Mouse (Mus musculus) CH12.LX (cell line): ENCODE data around the gene Oit3. TPM values are rescaled to one million over a fixed set of nuclear protein-coding genes. Genes with fewer than 3 reads are reported as not detected.

ENCODE experiments used
- DNase-seq: peaks from one replicate; pipeline ENCODE4 v3.0.0-alpha.2; 2013; ENCODE audit errors: extremely low read depth
- H3K27ac ChIP-seq: 2 replicates; pipeline ENCODE4 v1.5.1; 2012; ENCODE audit warnings: low read depth, mild to moderate bottlenecking, control low read depth, moderate library complexity; ENCODE audit not compliant: insufficient read depth
- H3K27me3 ChIP-seq: replicated peaks from 2 replicates; pipeline ENCODE3; 2012; ENCODE audit warnings: inconsistent platforms
- H3K36me3 ChIP-seq, 2 experiments: replicated peaks in 1 of 2; 2 replicates each; pipeline versions ENCODE3 to v1.6.1; 2012; ENCODE audit warnings: inconsistent platforms in 1 of 2, low read length in 1 of 2, mild to moderate bottlenecking in 1 of 2, mixed read lengths in 1 of 2, moderate library complexity in 1 of 2; ENCODE audit not compliant: control insufficient read depth in 1 of 2, insufficient read depth in 1 of 2
- H3K4me1 ChIP-seq, 2 experiments: 2 replicates each; pipeline ENCODE4 v1.6.1; 2012; ENCODE audit warnings: inconsistent platforms in 1 of 2, moderate library complexity in 1 of 2; ENCODE audit not compliant: insufficient read depth in 2 of 2, control insufficient read depth in 1 of 2
- H3K4me2 ChIP-seq: 2 replicates; pipeline ENCODE4 v1.6.1; 2012; ENCODE audit warnings: low read depth, mild to moderate bottlenecking, control low read depth; ENCODE audit not compliant: poor library complexity, insufficient read depth, severe bottlenecking
- H3K4me3 ChIP-seq, 3 experiments: fragments of 150-350 bp in 1 of 3; sonication (generic) in 1 of 3; replicated peaks in 1 of 3; 2 replicates each; pipeline versions ENCODE3 to v1.5.1; 2011 to 2012; ENCODE audit warnings: low read depth in 2 of 3, low read length in 2 of 3, mild to moderate bottlenecking in 2 of 3, moderate library complexity in 2 of 3, control low read depth in 1 of 3, improper control_type of control experiment in 1 of 3, inconsistent platforms in 1 of 3, mixed read lengths in 1 of 3; ENCODE audit not compliant: poor library complexity in 1 of 3
- H3K79me2 ChIP-seq: replicated peaks from 2 replicates; pipeline ENCODE4 v1.6.1; 2012; ENCODE audit warnings: mild to moderate bottlenecking, moderate library complexity; ENCODE audit not compliant: control insufficient read depth, poor library complexity, insufficient read depth, severe bottlenecking; ENCODE audit errors: extremely low read depth
- H3K9ac ChIP-seq: 2 replicates; pipeline ENCODE4 v1.6.1; 2012; ENCODE audit warnings: low read depth, mild to moderate bottlenecking, control low read depth, moderate library complexity; ENCODE audit not compliant: insufficient read depth
- H3K9me3 ChIP-seq: replicated peaks from 2 replicates; pipeline ENCODE3; 2012; ENCODE audit warnings: low read length, inconsistent platforms, mixed read lengths
- BHLHE40 ChIP-seq: IDR thresholded peaks from 2 replicates; pipeline ENCODE4 v1.6.1; 2011; ENCODE audit warnings: mild to moderate bottlenecking, low read depth, low read length, improper control_type of control experiment
- CHD1 ChIP-seq: IDR thresholded peaks from 2 replicates; pipeline ENCODE4 v1.6.1; 2012; ENCODE audit warnings: low read depth, low read length, improper control_type of control experiment, inconsistent platforms
- CTCF ChIP-seq, 2 experiments: IDR thresholded peaks in 1 of 2; conservative IDR thresholded peaks in 1 of 2; 2 replicates each; pipeline ENCODE4 v1.5.1; 2011 to 2012; ENCODE audit warnings: low read depth in 2 of 2, low read length in 2 of 2, improper control_type of control experiment in 1 of 2, inconsistent platforms in 1 of 2, mild to moderate bottlenecking in 1 of 2, moderate library complexity in 1 of 2
- ELF1 ChIP-seq: IDR thresholded peaks from 2 replicates; pipeline ENCODE4 v1.6.1; 2014; ENCODE audit warnings: low read depth, mild to moderate bottlenecking, inconsistent platforms, low read length, improper control_type of control experiment
- EP300 ChIP-seq: IDR thresholded peaks from 2 replicates; pipeline ENCODE4 v1.6.1; 2011; ENCODE audit warnings: low read length, improper control_type of control experiment
- ETS1 ChIP-seq: conservative IDR thresholded peaks from 2 replicates; pipeline ENCODE4 v1.6.1; 2012; ENCODE audit warnings: low read depth, mild to moderate bottlenecking, inconsistent platforms, low read length, improper control_type of control experiment, moderate library complexity
- HCFC1 ChIP-seq: IDR thresholded peaks from 2 replicates; pipeline ENCODE4 v1.6.1; 2012; ENCODE audit warnings: low read depth, mild to moderate bottlenecking, inconsistent platforms, low read length, improper control_type of control experiment
- JUND ChIP-seq: conservative IDR thresholded peaks from 2 replicates; pipeline ENCODE4 v1.6.1; 2011; ENCODE audit warnings: low read depth, low read length, improper control_type of control experiment
- MAFK ChIP-seq: IDR thresholded peaks from 2 replicates; pipeline ENCODE4 v1.6.1; 2011; ENCODE audit warnings: low read length, improper control_type of control experiment; ENCODE audit not compliant: insufficient replicate concordance
- MAX ChIP-seq: IDR thresholded peaks from 2 replicates; pipeline ENCODE4 v1.6.1; 2011; ENCODE audit warnings: low read length, improper control_type of control experiment
- MAZ ChIP-seq: IDR thresholded peaks from 2 replicates; pipeline ENCODE4 v1.6.1; 2012; ENCODE audit warnings: low read depth, mild to moderate bottlenecking, inconsistent platforms, low read length, improper control_type of control experiment, moderate library complexity
- MYC ChIP-seq: IDR thresholded peaks from 2 replicates; pipeline ENCODE4 v1.6.1; 2011; ENCODE audit warnings: low read depth, mild to moderate bottlenecking, improper control_type of control experiment, low read length
- NELFE ChIP-seq: IDR thresholded peaks from 2 replicates; pipeline ENCODE4 v1.6.1; 2011; ENCODE audit warnings: low read depth, low read length, improper control_type of control experiment
- NRF1 ChIP-seq: IDR thresholded peaks from 2 replicates; pipeline ENCODE4 v1.6.1; 2014; ENCODE audit warnings: low read depth, mild to moderate bottlenecking, inconsistent platforms, low read length, improper control_type of control experiment, moderate library complexity
- POLR2A ChIP-seq: IDR thresholded peaks from 2 replicates; pipeline ENCODE4 v1.6.1; 2011; ENCODE audit warnings: low read depth, mild to moderate bottlenecking, improper control_type of control experiment, low read length
- POLR2AphosphoS2 ChIP-seq: IDR thresholded peaks from 2 replicates; pipeline ENCODE4 v1.6.1; 2011; ENCODE audit warnings: low read depth, low read length, improper control_type of control experiment
- RCOR1 ChIP-seq: conservative IDR thresholded peaks from 2 replicates; pipeline ENCODE4 v1.6.1; 2012; ENCODE audit warnings: low read depth, mild to moderate bottlenecking, inconsistent platforms, low read length, improper control_type of control experiment
- SIN3A ChIP-seq: IDR thresholded peaks from 2 replicates; pipeline ENCODE4 v1.6.1; 2012; ENCODE audit warnings: low read length, improper control_type of control experiment, inconsistent platforms
- SMC3 ChIP-seq: IDR thresholded peaks from 2 replicates; pipeline ENCODE4 v1.6.1; 2011; ENCODE audit warnings: low read depth, low read length, improper control_type of control experiment
- UBTF ChIP-seq: IDR thresholded peaks from 2 replicates; pipeline ENCODE4 v1.6.1; 2012; ENCODE audit warnings: low read depth, mild to moderate bottlenecking, inconsistent platforms, low read length, improper control_type of control experiment, moderate library complexity
- USF1 ChIP-seq: IDR thresholded peaks from 2 replicates; pipeline ENCODE4 v1.6.1; 2014; ENCODE audit warnings: low read depth, mild to moderate bottlenecking, inconsistent platforms, low read length, improper control_type of control experiment
- USF2 ChIP-seq: conservative IDR thresholded peaks from 2 replicates; pipeline ENCODE4 v1.6.1; 2011; ENCODE audit warnings: low read depth, low read length, improper control_type of control experiment
- ZC3H11A ChIP-seq: IDR thresholded peaks from 2 replicates; pipeline ENCODE4 v1.6.1; 2012; ENCODE audit warnings: low read depth, mild to moderate bottlenecking, inconsistent platforms, low read length, improper control_type of control experiment
- ZKSCAN1 ChIP-seq: IDR thresholded peaks from 2 replicates; pipeline ENCODE4 v1.6.1; 2012; ENCODE audit warnings: low read depth, inconsistent platforms, low read length, improper control_type of control experiment, borderline replicate concordance
- ZMIZ1 ChIP-seq: IDR thresholded peaks from 2 replicates; pipeline ENCODE4 v1.6.1; 2012; ENCODE audit warnings: low read depth, mild to moderate bottlenecking, inconsistent platforms, low read length, improper control_type of control experiment
- ZNF384 ChIP-seq: IDR thresholded peaks from 2 replicates; pipeline ENCODE4 v1.6.1; 2012; ENCODE audit warnings: low read depth, low read length, improper control_type of control experiment, inconsistent platforms
- dilution Hi-C: fragments of 300-500 bp; cut with MboI; formaldehyde crosslinking; loops from 2 replicates; pipeline ENCODE4 v1.14.3; 2020; ENCODE audit warnings: low sequenced_read_pairs; ENCODE audit not compliant: extremely low pct_unique_long_range_greater_than_20kb, extremely low pct_ligation_motif_present
- in situ Hi-C: fragments of 300-500 bp; cut with MboI; formaldehyde crosslinking; loops from 3 replicates; pipeline ENCODE4 v1.14.3; 2019; ENCODE audit warnings: low sequenced_read_pairs, low pct_ligation_motif_present, low pct_unique_long_range_greater_than_20kb, mixed read lengths
- polyA plus RNA-seq: library from polyadenylated mRNA; unstranded; fragments of >175 nt; gene quantifications from 2 replicates; pipeline ENCODE4 v1.2.1, GENCODE M21; 2012; ENCODE audit warnings: low read depth; ENCODE audit not compliant: insufficient read length
- total RNA-seq, 2 experiments: library from RNA; depleted of rRNA; stranded (reverse); fragments of 300-350 nt in 1 of 2; fragments of >200 nt in 1 of 2; gene quantifications; 2 replicates each; pipeline ENCODE4 v1.2.3; 2012 to 2014

Oit3 gene
- total and polyA plus RNA-seq, 3 experiments = 4.5 to 7.5 (median 7.1) TPM

DNA sequence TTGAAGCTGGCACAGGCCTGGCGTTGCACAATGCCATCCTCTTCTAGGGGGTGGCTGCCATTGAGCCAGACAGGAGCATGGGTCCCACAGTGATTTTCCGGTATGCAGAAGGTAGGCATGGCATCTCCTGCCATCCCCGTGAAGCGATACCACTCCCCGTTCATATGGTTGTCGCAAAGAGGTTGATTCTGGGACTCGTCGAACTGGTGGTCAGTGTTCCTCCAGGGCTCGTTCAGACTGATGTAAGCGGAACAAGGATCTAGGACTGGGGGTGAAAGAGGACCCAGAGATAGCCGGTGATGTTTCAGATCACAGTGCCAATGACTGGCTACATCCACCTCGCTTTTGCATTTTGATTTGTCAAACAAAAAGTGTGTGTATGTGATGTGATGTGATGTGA is 2.9 kb downstream of the Oit3 start:
- TF ChIP-seq HCFC1 = no peak
- TF ChIP-seq MAZ = no peak
- TF ChIP-seq BHLHE40 = no peak
- H3K9ac ChIP-seq = no peak overlapping the region
- in situ Hi-C loops = no loop called here

GRCm38 (mm10) chr10:59435746-59436145 is 5.8 kb downstream of the Oit3 start:
- Histone ChIP-seq H3K27me3 (no peaks in the 10 kb centered on the region), H3K4me3 (no peak overlapping the region), H3K4me2 (no peak overlapping the region), H3K79me2 (no peaks in the 10 kb centered on the region), H3K36me3 (no peaks in the 10 kb centered on the region), H3K9me3 (no peaks in the 10 kb centered on the region), H3K9ac (no peak overlapping the region), H3K27ac (no peak overlapping the region), H3K4me1 (peaks cover 11 to 22% of the 10 kb centered on the region in 2 experiments)
- TF ChIP-seq POLR2AphosphoS2 = no peak
- dilution Hi-C loops = no loop called here
- DNase-seq = no peak
- in situ Hi-C loops = no loop called here

More for the DNA sequence above, 2.9 kb downstream of the Oit3 start:
- H3K4me1 ChIP-seq = no peaks in the 10 kb centered on the region
- H3K4me2 ChIP-seq = no peak overlapping the region
- no peak for DNase-seq
- no peak overlapping the region for H3K27ac ChIP-seq
- no peaks in the 10 kb centered on the region for H3K79me2 ChIP-seq
- dilution Hi-C loops = no loop called here
- no peaks in the 10 kb centered on the region for H3K36me3 ChIP-seq
- H3K27me3 ChIP-seq = no peaks in the 10 kb centered on the region
- no peaks in the 10 kb centered on the region for H3K9me3 ChIP-seq
- no peak overlapping the region for H3K4me3 ChIP-seq

GRCm38 (mm10) chr10:59430701-59431218 is 10.8 kb downstream of the Oit3 start:
- Histone ChIP-seq H3K79me2 (no peaks in the 10 kb centered on the region), H3K36me3 (peaks cover 0 to 8% of the 10 kb centered on the region in 2 experiments), H3K4me1 (peaks cover 11 to 34% of the 10 kb centered on the region in 2 experiments), H3K27ac (no peak overlapping the region), H3K9me3 (no peaks in the 10 kb centered on the region), H3K27me3 (no peaks in the 10 kb centered on the region), H3K9ac (peak overlapping the region; percentile 43; the same call in 1 of the 2 replicates), H3K4me3 (peak overlapping the region; percentile 3 to 44 (median 32)), H3K4me2 (peak overlapping the region; percentile 74)
- dilution Hi-C loops = no loop called here
- in situ Hi-C loops = no loop called here
- DNase-seq = peak; percentile 79
- TF ChIP-seq CTCF (conservative IDR thresholded peaks at IDR 0.05 in 1 of 2, IDR thresholded peaks at IDR 0.05 in 1 of 2; ENCODE audit: low read depth in 2 of 2, low read length in 2 of 2) (no peak), NRF1 (no peak), RCOR1 (no peak), CHD1 (no peak), UBTF (no peak), ZMIZ1 (no peak), USF2 (no peak), USF1 (no peak), NELFE (no peak), HCFC1 (no peak), BHLHE40 (peak; percentile 60; the same call in 1 of the 2 replicates), ZC3H11A (no peak), ZNF384 (no peak), MAZ (0 out of 2 replicates have a peak, but pooled peaks have one; percentile 21), ELF1 (peak; percentile 15; the same call in 1 of the 2 replicates), ZKSCAN1 (no peak), JUND (peak; percentile 39; the same call in 1 of the 2 replicates), MAFK (peak; percentile 41; the same call in 1 of the 2 replicates), EP300 (peak; percentile 78), MAX (no peak), SMC3 (no peak), POLR2A (no peak), MYC (no peak), ETS1 (peak; percentile 83), POLR2AphosphoS2 (no peak), SIN3A (peak; percentile 37; the same call in 1 of the 2 replicates)
